Mouse (Mus musculus): ENCODE results near the gene Osgin1. TPM values are rescaled to one million over a fixed set of nuclear protein-coding genes. Genes with fewer than 3 reads are reported as not detected.

Gene Osgin1
- 1.7 TPM in 2 replicates for total RNA-seq (2015; ENCODE audit: low replicate concordance)
- total RNA-seq (2017; ENCODE audit: low replicate concordance): 0.70 and 0.94 TPM in 2 replicates

- ATAC-seq (replicated peaks; ENCODE audit: low FRiP score, poor library complexity, severe bottlenecking): no peak
These were observed at the start of gene Osgin1 for GRCm38 (mm10) chr8:119433582-119434174. TSS of gene Osgin1 (plus strand) at chr8:119434124.

GRCm38 (mm10) chr8:119384478-119384877 lies 49.4 kb upstream of the Osgin1 start:
- ATAC-seq (replicated peaks; ENCODE audit: low FRiP score, poor library complexity, severe bottlenecking): no peak

GRCm38 (mm10) chr8:119385854-119386253 lies 48.1 kb upstream of the Osgin1 start:
- ATAC-seq (replicated peaks; ENCODE audit: low FRiP score, poor library complexity, severe bottlenecking): no peak

GRCm38 (mm10) chr8:119386988-119387387 lies 46.9 kb upstream of the Osgin1 start:
- ATAC-seq (replicated peaks; ENCODE audit: low FRiP score, poor library complexity, severe bottlenecking): no peak

GRCm38 (mm10) chr8:119394097-119394496 lies 39.8 kb upstream of the Osgin1 start:
- no peak for ATAC-seq (replicated peaks; ENCODE audit: low FRiP score, poor library complexity, severe bottlenecking)

GRCm38 (mm10) chr8:119394524-119395026 lies 39.3 kb upstream of the Osgin1 start, which contains the start of gene Mlycd:
TSS of gene Mlycd (plus strand) at chr8:119394878.
- peak; percentile 92 for ATAC-seq (replicated peaks; ENCODE audit: low FRiP score, poor library complexity, severe bottlenecking)

GRCm38 (mm10) chr8:119395072-119395950 lies 38.6 kb upstream of the Osgin1 start:
- ATAC-seq (replicated peaks; ENCODE audit: low FRiP score, poor library complexity, severe bottlenecking): no peak

GRCm38 (mm10) chr8:119398558-119398957 lies 35.4 kb upstream of the Osgin1 start:
- no peak for ATAC-seq (replicated peaks; ENCODE audit: low FRiP score, poor library complexity, severe bottlenecking)

- ATAC-seq (replicated peaks; ENCODE audit: low FRiP score, poor library complexity, severe bottlenecking): no peak
These were observed 34.7 kb upstream of the Osgin1 start for GRCm38 (mm10) chr8:119399255-119399654.

- no peak for ATAC-seq (replicated peaks; ENCODE audit: low FRiP score, poor library complexity, severe bottlenecking)
These were observed 33.7 kb upstream of the Osgin1 start for GRCm38 (mm10) chr8:119400122-119400671.

GRCm38 (mm10) chr8:119400904-119401303 lies 33.0 kb upstream of the Osgin1 start:
- ATAC-seq (replicated peaks; ENCODE audit: low FRiP score, poor library complexity, severe bottlenecking): no peak

GRCm38 (mm10) chr8:119403912-119404311 lies 30.0 kb upstream of the Osgin1 start:
- ATAC-seq (replicated peaks; ENCODE audit: low FRiP score, poor library complexity, severe bottlenecking): no peak

- ATAC-seq (replicated peaks; ENCODE audit: low FRiP score, poor library complexity, severe bottlenecking): no peak
These were observed 29.3 kb upstream of the Osgin1 start for GRCm38 (mm10) chr8:119404648-119405047.

GRCm38 (mm10) chr8:119408311-119408710 lies 25.6 kb upstream of the Osgin1 start:
- no peak for ATAC-seq (replicated peaks; ENCODE audit: low FRiP score, poor library complexity, severe bottlenecking)

GRCm38 (mm10) chr8:119412037-119412734 lies 21.7 kb upstream of the Osgin1 start:
- no peak for ATAC-seq (replicated peaks; ENCODE audit: low FRiP score, poor library complexity, severe bottlenecking)

GRCm38 (mm10) chr8:119412735-119413498 lies 21.0 kb upstream of the Osgin1 start:
- peak; percentile 82 for ATAC-seq (replicated peaks; ENCODE audit: low FRiP score, poor library complexity, severe bottlenecking)

GRCm38 (mm10) chr8:119413605-119414004 lies 20.3 kb upstream of the Osgin1 start:
- ATAC-seq (replicated peaks; ENCODE audit: low FRiP score, poor library complexity, severe bottlenecking): no peak

- no peak for ATAC-seq (replicated peaks; ENCODE audit: low FRiP score, poor library complexity, severe bottlenecking)
These were observed 13.6 kb upstream of the Osgin1 start for GRCm38 (mm10) chr8:119420318-119420717.

- no peak for ATAC-seq (replicated peaks; ENCODE audit: low FRiP score, poor library complexity, severe bottlenecking)
These were observed 12.3 kb upstream of the Osgin1 start for GRCm38 (mm10) chr8:119421603-119422122.

Measured in erythroblast, adult 5-6 weeks (primary cell).